8 mouse cellular contexts compared by ENCODE assay signal in the genomic region with DNA sequence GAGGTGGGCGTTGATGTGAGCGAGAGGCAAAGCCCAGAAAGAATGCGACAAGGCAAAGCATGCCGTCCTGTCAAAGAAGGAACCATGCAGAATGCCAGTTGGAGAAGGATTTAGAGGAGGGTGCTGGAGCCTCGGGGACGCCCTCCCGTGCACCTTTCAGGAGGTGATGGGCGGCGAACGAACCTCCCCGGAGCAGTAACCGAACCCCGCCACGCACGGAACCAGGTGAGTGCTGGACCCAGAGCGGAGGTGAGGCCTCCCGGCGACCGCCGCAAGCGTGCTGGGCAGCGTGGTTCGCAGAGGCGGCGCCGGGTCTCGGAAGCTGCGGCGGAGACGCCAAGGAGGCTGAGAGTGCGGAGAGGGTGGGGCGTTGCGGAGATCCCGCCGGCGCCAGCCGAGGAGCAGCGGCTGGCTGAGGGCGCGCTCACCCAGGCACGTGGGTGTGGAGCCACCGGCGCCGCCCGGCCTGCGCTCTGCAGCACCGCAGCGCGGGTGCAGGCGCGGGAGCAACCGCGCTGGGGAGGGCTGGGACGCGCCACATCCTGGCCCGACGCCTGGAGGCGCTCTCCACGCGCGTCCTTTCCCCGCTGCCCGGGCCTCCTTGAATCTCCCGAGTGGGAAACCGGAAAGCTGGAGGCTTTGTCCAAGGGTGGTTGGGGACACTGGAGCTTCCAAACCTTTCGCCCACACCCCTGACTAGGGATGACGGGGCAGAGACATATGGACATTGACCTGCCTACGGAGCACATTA.
DNase-seq lines count a peak whose midpoint lies in the region; ATAC-seq lines count a peak whose summit lies in the region.

No protein-coding gene starts in this region.

- intact Hi-C loops in gastrocnemius, postnatal 36 days (cut with DNase I), result no loop called here

- peak; percentile 65 for ATAC-seq in hindbrain, embryonic 16.5 days
- ATAC-seq in stomach, embryonic 15.5 days (ENCODE audit: insufficient read depth, low FRiP score, low read depth), result no peak; the same call in 1 of the 2 replicates

- peak overlapping the region; percentile 48 for H3K4me2 ChIP-seq in hindbrain, embryonic 16.5 days (ENCODE audit: low read length)
- H3K4me2 ChIP-seq in stomach, embryonic 15.5 days, result peak overlapping the region; percentile 82

- H3K4me3 ChIP-seq in hindbrain, embryonic 16.5 days (ENCODE audit: low read length), result peak overlapping the region; percentile 45
- H3K4me3 ChIP-seq in stomach, embryonic 15.5 days (replicated peaks), result peak overlapping the region; percentile 38

- H3K9ac ChIP-seq in hindbrain, embryonic 16.5 days (ENCODE audit: low read depth, low read length), result peak overlapping the region; percentile 66
- no peak overlapping the region for H3K9ac ChIP-seq in stomach, embryonic 15.5 days

- no peaks in the 10 kb centered on the region for H3K36me3 ChIP-seq in hindbrain, embryonic 16.5 days (ENCODE audit: control insufficient read depth, insufficient read depth, low read length)
- no peaks in the 10 kb centered on the region for H3K36me3 ChIP-seq in stomach, embryonic 15.5 days

- under 1% methylated on average over 39 of the region's 68 CpGs for WGBS in hindbrain, embryonic 16.5 days
- WGBS in stomach, embryonic 15.5 days, result under 1% methylated on average over 67 of the region's 68 CpGs

- H3K9me3 ChIP-seq in hindbrain, embryonic 16.5 days (ENCODE audit: control insufficient read depth, low read length), result no peaks in the 10 kb centered on the region
- H3K9me3 ChIP-seq in stomach, embryonic 15.5 days, result no peaks in the 10 kb centered on the region

- H3K27ac ChIP-seq in hindbrain, embryonic 16.5 days (ENCODE audit: low read depth, low read length), result peak overlapping the region; percentile 73
- no peak overlapping the region for H3K27ac ChIP-seq in stomach, embryonic 15.5 days

- peaks cover 4% of the 10 kb centered on the region; the same call in 1 of the 2 replicates for H3K4me1 ChIP-seq in hindbrain, embryonic 16.5 days (ENCODE audit: control insufficient read depth, insufficient read depth, low read depth, low read length)
- peaks cover 28% of the 10 kb centered on the region for H3K4me1 ChIP-seq in stomach, embryonic 15.5 days

- peak; percentile 44 to 47 for DNase-seq in cerebellum, postnatal 10 days
- DNase-seq in cerebellum, adult 8-10 months, result no peak
- DNase-seq in thymus, postnatal 4 days, result peak; percentile 18
- no peak for DNase-seq in thymus, adult 18-20 months
- peak; percentile 52 for DNase-seq in mesoderm, embryonic 11.5 days (ENCODE audit: low read depth, low spot score)
- DNase-seq in gastrocnemius, postnatal 36 days, result no peak

- peaks cover 19% of the 10 kb centered on the region for H3K27me3 ChIP-seq in hindbrain, embryonic 16.5 days (replicated peaks; ENCODE audit: control insufficient read depth, insufficient read depth, low read length)
- H3K27me3 ChIP-seq in stomach, embryonic 15.5 days (replicated peaks), result peaks cover 67% of the 10 kb centered on the region

Comparison
In these comparisons a context has a peak if more than half of its experiments do, and no peak if none do; other contexts are left out.
1. DNase-seq: peak in cerebellum, postnatal 10 days (2 of 2), thymus, postnatal 4 days (single experiment) and mesoderm, embryonic 11.5 days (single experiment); none in cerebellum, adult 8-10 months (single experiment), thymus, adult 18-20 months (0 of 2) and gastrocnemius, postnatal 36 days (0 of 2).